Mouse (Mus musculus): Measurements from ENCODE around the gene Gm9817.

DNA sequence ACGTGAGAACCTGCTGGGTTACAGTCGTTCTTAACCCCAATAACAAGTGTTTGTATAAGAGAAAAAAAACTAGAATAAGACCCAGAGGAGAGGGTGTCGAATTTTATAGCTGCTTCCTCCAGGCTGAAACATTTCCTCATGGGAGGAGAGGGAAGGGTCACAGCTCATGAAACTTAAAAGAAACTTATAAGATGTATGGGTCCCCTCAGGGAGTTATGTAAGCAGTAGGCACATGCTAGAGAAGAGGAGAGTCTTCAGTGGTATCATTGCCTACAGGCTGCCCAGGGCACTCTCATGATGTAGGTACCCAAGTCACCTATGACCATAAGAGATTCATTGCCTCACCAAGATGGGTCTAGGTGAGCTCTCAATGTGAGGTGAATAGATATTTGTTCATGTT lies 28.0 kb downstream of the Gm9817 start:
- no peak for TF ChIP-seq CHD2 (IDR thresholded peaks at IDR 0.05; ENCODE audit: low read depth, low read length)
- TF ChIP-seq MAFK (IDR thresholded peaks at IDR 0.05; ENCODE audit: insufficient read depth, low read depth, low read length), result no peak
- TF ChIP-seq ZNF384 (IDR thresholded peaks at IDR 0.05; ENCODE audit: low read depth, low read length), result no peak
